Mouse (Mus musculus) kidney, adult 2 months (tissue): ENCODE measurements at regions not wholly inside any gene's neighbourhood (a gene's known extent, or its start where the extent isn't known, plus 50 kb on each side); places are given as distances from the start of the nearest gene placed in this dataset.

Experiments
- CTCF ChIP-seq: fragments of 200-500 bp; conservative IDR thresholded peaks from 2 replicates; pipeline ENCODE4 v1.5.1; 2011; ENCODE audit warnings: low read depth, mild to moderate bottlenecking, control low read depth, low read length, moderate library complexity, mixed read lengths; ENCODE audit not compliant: insufficient read depth, insufficient read length
- POLR2A ChIP-seq: fragments of 200-500 bp; IDR thresholded peaks from one replicate; pipeline ENCODE4 v1.6.1; 2011; ENCODE audit warnings: low read depth, low read length, control low read depth

- TF ChIP-seq CTCF (no peak), POLR2A (no peak)
Measured at GRCm38 (mm10) chr9:91823733-91824487, 368.8 kb upstream of the Plscr5 start.
